Mouse (Mus musculus): ENCODE measurements around the gene Myl6. TPM values are rescaled to one million over a fixed set of nuclear protein-coding genes. Genes with fewer than 3 reads are reported as not detected.
"Not testable (repeated sequence)": the region's sequence is repeated elsewhere in the genome, so short reads cannot be mapped to it uniquely, and the experiment has no call there.

Gene Myl6
- total RNA-seq, 2 experiments from 2014 or later: 551 to 619 TPM

GRCm38 (mm10) chr10:128510301-128510700, 16.4 kb upstream of the Myl6 start:
- no peak for DNase-seq (ENCODE audit: extremely low spot score in 1 of 2, low spot score in 1 of 2)

GRCm38 (mm10) chr10:128509831-128510230, 15.9 kb upstream of the Myl6 start:
- DNase-seq (ENCODE audit: extremely low spot score in 1 of 2, low spot score in 1 of 2): no peak

GRCm38 (mm10) chr10:128509203-128509602, 15.3 kb upstream of the Myl6 start:
- no peak for DNase-seq (ENCODE audit: extremely low spot score in 1 of 2, low spot score in 1 of 2)

GRCm38 (mm10) chr10:128508260-128508659, 14.3 kb upstream of the Myl6 start:
- no peak for DNase-seq (ENCODE audit: extremely low spot score in 1 of 2, low spot score in 1 of 2)

- no peak for DNase-seq (ENCODE audit: extremely low spot score in 1 of 2, low spot score in 1 of 2)
Observed at GRCm38 (mm10) chr10:128505974-128506373, 12.0 kb upstream of the Myl6 start.

GRCm38 (mm10) chr10:128505371-128505667, 11.4 kb upstream of the Myl6 start:
- DNase-seq (ENCODE audit: extremely low spot score in 1 of 2, low spot score in 1 of 2): not testable (repeated sequence)

GRCm38 (mm10) chr10:128504641-128505370, 10.9 kb upstream of the Myl6 start:
- no peak for DNase-seq (ENCODE audit: extremely low spot score in 1 of 2, low spot score in 1 of 2)

- DNase-seq (ENCODE audit: extremely low spot score in 1 of 2, low spot score in 1 of 2): no peak
Observed at GRCm38 (mm10) chr10:128504012-128504411, 10.1 kb upstream of the Myl6 start.

GRCm38 (mm10) chr10:128503532-128503931, 9.6 kb upstream of the Myl6 start:
- no peak for DNase-seq (ENCODE audit: extremely low spot score in 1 of 2, low spot score in 1 of 2)

GRCm38 (mm10) chr10:128502341-128502740, 8.4 kb upstream of the Myl6 start:
- no peak for DNase-seq (ENCODE audit: extremely low spot score in 1 of 2, low spot score in 1 of 2)

GRCm38 (mm10) chr10:128499116-128499671, 5.2 kb upstream of the Myl6 start:
- peak; percentile 52 to 53 for DNase-seq (ENCODE audit: extremely low spot score in 1 of 2, low spot score in 1 of 2)

- peak; percentile 88 for DNase-seq (ENCODE audit: extremely low spot score in 1 of 2, low spot score in 1 of 2)
Observed at GRCm38 (mm10) chr10:128498590-128498989, 4.6 kb upstream of the Myl6 start, which contains the start of gene Myl6b. Myl6b (minus strand) TSS chr10:128498685.

- DNase-seq (ENCODE audit: extremely low spot score in 1 of 2, low spot score in 1 of 2): no peak
Observed at GRCm38 (mm10) chr10:128497134-128497737, 3.3 kb upstream of the Myl6 start.

GRCm38 (mm10) chr10:128496509-128497077, 2.6 kb upstream of the Myl6 start:
- no peak for DNase-seq (ENCODE audit: extremely low spot score in 1 of 2, low spot score in 1 of 2)

GRCm38 (mm10) chr10:128495903-128496302, 2.0 kb upstream of the Myl6 start:
- no peak for DNase-seq (ENCODE audit: extremely low spot score in 1 of 2, low spot score in 1 of 2)

- DNase-seq (ENCODE audit: extremely low spot score in 1 of 2, low spot score in 1 of 2): no peak
Observed at GRCm38 (mm10) chr10:128495270-128495669, 1.3 kb upstream of the Myl6 start.

GRCm38 (mm10) chr10:128494667-128495245, 811 bp upstream of the Myl6 start:
- no peak for DNase-seq (ENCODE audit: extremely low spot score in 1 of 2, low spot score in 1 of 2)

- DNase-seq (ENCODE audit: extremely low spot score in 1 of 2, low spot score in 1 of 2): no peak
Observed at GRCm38 (mm10) chr10:128493319-128493694, 638 bp downstream of the Myl6 start.

GRCm38 (mm10) chr10:128492633-128493311, 1.2 kb downstream of the Myl6 start:
- DNase-seq (ENCODE audit: extremely low spot score in 1 of 2, low spot score in 1 of 2): no peak

- not testable (repeated sequence) for DNase-seq (ENCODE audit: extremely low spot score in 1 of 2, low spot score in 1 of 2)
Observed at GRCm38 (mm10) chr10:128492051-128492450, 1.9 kb downstream of the Myl6 start.

GRCm38 (mm10) chr10:128491495-128491894, 2.5 kb downstream of the Myl6 start:
- no peak for DNase-seq (ENCODE audit: extremely low spot score in 1 of 2, low spot score in 1 of 2)

Data from layer of hippocampus, postnatal 25 days (tissue).